Mouse (Mus musculus) C2C12 (cell line): ENCODE results near the gene Osgin1.

Experiments
- CTCF ChIP-seq: IDR thresholded peaks from one replicate; pipeline ENCODE4 v1.5.1; 2011; ENCODE audit not compliant: control insufficient read depth, insufficient read depth, insufficient read length
- MAX ChIP-seq: IDR thresholded peaks from one replicate; pipeline ENCODE4 v1.6.1; 2011; ENCODE audit warnings: mild to moderate bottlenecking, control low read depth
- MYOD1 ChIP-seq: IDR thresholded peaks from one replicate; pipeline ENCODE4 v1.6.1; 2011; ENCODE audit warnings: low read depth; ENCODE audit not compliant: control insufficient read depth, insufficient read length
- USF1 ChIP-seq: IDR thresholded peaks from one replicate; pipeline ENCODE4 v1.6.1; 2011; ENCODE audit warnings: low read depth, mild to moderate bottlenecking, control low read depth, moderate library complexity

DNA sequence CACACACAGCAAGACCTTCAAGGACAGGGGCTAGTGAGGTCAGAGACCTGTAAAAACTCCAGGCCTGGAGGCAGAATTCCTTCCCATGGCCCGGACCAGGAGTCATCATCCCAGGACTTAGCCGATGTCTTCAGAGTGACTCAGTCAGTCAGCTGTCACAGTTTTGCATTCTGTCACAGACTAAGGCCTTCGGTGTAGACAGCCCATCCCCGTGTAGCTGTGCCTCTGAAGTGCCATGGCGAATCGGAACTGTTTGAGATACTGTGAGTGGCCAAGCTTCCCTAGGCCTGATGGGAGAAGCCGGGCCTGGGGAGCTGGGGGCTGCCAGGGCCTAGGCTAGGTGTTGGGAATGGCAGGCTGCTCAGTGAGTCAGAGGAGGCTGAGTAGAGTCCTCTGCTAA is 3.2 kb upstream of the Osgin1 start:
- no peak for TF ChIP-seq CTCF
- TF ChIP-seq USF1 = no peak
- peak; percentile 90 for TF ChIP-seq MYOD1
- no peak for TF ChIP-seq MAX
